Mouse (Mus musculus): Measurements from ENCODE around the gene Duox1. TPM values are rescaled to one million over a fixed set of nuclear protein-coding genes. Genes with fewer than 3 reads are reported as not detected.

Gene Duox1
- polyA plus RNA-seq, 1 experiment, result 0.10 TPM

DNA sequence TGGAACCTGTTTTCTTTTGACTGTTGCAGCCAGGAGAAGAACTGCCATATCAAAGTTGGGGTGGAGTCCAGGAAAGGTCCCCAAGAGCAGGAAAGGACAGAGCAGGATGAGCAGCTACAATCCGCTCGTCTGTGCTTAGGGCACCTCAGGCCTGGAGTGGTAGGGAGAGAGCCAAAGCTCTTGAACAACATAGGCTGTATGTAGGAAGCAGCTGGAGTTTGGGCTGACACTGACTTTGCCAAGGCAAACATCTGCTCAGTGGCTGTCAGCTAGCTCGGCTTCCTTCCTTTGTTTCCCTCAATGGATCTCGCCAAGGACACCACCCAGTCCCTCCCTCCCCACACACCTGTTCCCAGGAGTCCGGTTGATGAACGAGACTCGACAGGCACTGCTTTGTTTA lies 29.3 kb upstream of the Duox1 start:
- no peaks in the 10 kb centered on the region for H3K79me2 ChIP-seq (ENCODE audit: control insufficient read depth, insufficient read depth)
- no peak overlapping the region for H3K4me2 ChIP-seq (ENCODE audit: low read depth)
- H3K4me3 ChIP-seq, result no peak overlapping the region
- H3ac ChIP-seq (ENCODE audit: control insufficient read depth, insufficient read length), result no peak overlapping the region
- TF ChIP-seq MYOD1 (IDR thresholded peaks at IDR 0.05; ENCODE audit: control insufficient read depth in 1 of 3, insufficient read length in 2 of 3, low read depth in 2 of 3), result peak in 2 of 3 experiments; percentile 32 to 40
- TF ChIP-seq SRF (IDR thresholded peaks at IDR 0.05; ENCODE audit: control insufficient read depth, insufficient read length, low read depth), result no peak
- no peaks in the 10 kb centered on the region for H3K27me3 ChIP-seq (ENCODE audit: control insufficient read depth, insufficient read depth, insufficient read length)
- no peaks in the 10 kb centered on the region for H3K36me3 ChIP-seq (ENCODE audit: control insufficient read depth, insufficient read depth)

DNA sequence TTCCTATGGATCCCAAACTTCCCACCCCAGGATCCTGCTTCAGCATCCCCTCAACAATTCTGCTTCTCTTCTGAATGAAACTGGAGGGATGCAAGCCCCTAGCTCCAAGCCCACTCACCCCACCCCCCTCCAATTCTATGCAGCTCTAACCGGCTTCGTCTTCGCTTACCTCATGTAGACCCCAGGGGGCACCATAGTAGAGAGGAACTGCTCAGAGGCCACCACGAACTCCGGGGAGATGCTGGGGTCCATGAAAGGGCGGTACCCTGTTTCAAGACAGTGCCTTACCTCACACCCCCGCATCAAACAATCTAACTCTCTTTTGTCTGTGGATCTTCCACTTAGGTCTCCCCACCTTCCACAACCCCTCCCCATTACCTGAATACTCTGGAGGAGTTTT lies 20.6 kb upstream of the Duox1 start:
- H3K36me3 ChIP-seq (ENCODE audit: control insufficient read depth, insufficient read depth), result no peaks in the 10 kb centered on the region
- H3K4me2 ChIP-seq (ENCODE audit: low read depth), result no peak overlapping the region
- H3K4me3 ChIP-seq, result no peak overlapping the region
- H3K79me2 ChIP-seq (ENCODE audit: control insufficient read depth, insufficient read depth), result no peaks in the 10 kb centered on the region
- TF ChIP-seq TCF3 (IDR thresholded peaks at IDR 0.05; ENCODE audit: insufficient read length, low read depth) (no peak), REST (IDR thresholded peaks at IDR 0.05; ENCODE audit: insufficient read depth, insufficient read length) (no peak), CEBPB (IDR thresholded peaks at IDR 0.05; ENCODE audit: insufficient read depth, poor library complexity, severe bottlenecking) (no peak), MYOG (IDR thresholded peaks at IDR 0.05; ENCODE audit: control insufficient read depth in 1 of 3, insufficient read depth in 1 of 3, insufficient read length in 2 of 3, low read depth in 2 of 3) (no peak), POLR2AphosphoS2 (IDR thresholded peaks at IDR 0.05; ENCODE audit: insufficient read length, low read depth) (no peak), USF1 (IDR thresholded peaks at IDR 0.05; ENCODE audit: low read depth) (no peak), TCF12 (IDR thresholded peaks at IDR 0.05; ENCODE audit: insufficient read depth, poor library complexity, severe bottlenecking) (no peak), POLR2A (IDR thresholded peaks at IDR 0.05; ENCODE audit: insufficient read length, low read depth) (no peak), SRF (IDR thresholded peaks at IDR 0.05; ENCODE audit: control insufficient read depth, insufficient read length, low read depth) (no peak), MAX (IDR thresholded peaks at IDR 0.05; ENCODE audit: low read depth) (no peak), MYOD1 (IDR thresholded peaks at IDR 0.05; ENCODE audit: control insufficient read depth in 1 of 3, insufficient read length in 2 of 3, low read depth in 2 of 3) (no peak), E2F4 (IDR thresholded peaks at IDR 0.05; ENCODE audit: insufficient read depth) (no peak)
- H3K27me3 ChIP-seq (ENCODE audit: control insufficient read depth, insufficient read depth, insufficient read length), result peaks cover 13% of the 10 kb centered on the region
- no peak overlapping the region for H3ac ChIP-seq (ENCODE audit: control insufficient read depth, insufficient read length)

DNA sequence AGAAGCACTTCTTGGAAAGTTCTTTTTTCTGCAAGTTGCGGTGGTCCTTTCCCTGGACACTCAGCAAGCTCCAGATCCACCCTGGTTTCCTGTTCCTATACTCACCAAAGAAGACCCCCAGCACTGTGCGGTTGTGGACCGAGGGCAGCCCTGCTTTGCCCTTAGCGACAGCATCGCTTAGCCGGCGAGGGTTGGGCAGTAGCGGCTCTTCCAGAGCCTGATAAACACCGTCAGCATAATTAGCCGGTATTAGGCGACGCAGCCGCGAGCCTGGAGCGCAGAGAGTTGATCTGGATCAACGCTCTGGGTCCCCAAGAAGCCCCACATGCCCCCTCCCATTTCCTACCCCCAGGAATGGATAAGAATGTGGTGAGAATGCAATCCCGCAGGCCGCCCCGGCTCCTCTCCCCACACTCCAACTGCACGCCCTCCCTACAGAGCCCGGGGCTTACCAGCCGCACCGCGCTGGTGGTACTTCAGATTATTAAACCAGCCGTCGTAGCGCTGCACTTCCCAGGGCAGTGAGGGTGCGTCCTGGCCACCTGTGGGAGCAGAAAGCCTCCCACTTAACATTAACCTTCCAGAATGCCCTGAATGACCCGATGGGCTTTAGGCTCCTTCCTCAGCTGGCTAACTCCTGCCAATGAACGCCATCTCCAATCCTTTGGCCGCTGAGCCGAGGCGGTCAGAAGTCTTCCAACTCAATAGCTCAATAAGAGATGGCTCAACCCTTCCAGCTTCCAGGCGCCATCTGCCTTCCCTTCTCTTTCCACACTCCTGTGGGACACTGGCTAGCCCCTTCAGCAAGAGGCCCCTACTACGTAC lies 18.0 kb upstream of the Duox1 start:
- Histone ChIP-seq H3K27me3 (ENCODE audit: control insufficient read depth, insufficient read depth, insufficient read length) (peaks cover 13% of the 10 kb centered on the region), H3K4me3 (no peak overlapping the region)

GRCm38 (mm10) chr2:122298096-122298499 lies 17.4 kb upstream of the Duox1 start, which contains the start of gene Duox2:
Gene Duox2, minus strand, starts transcription at chr2:122298449.
- Histone ChIP-seq H3K4me2 (ENCODE audit: low read depth) (peak within 1 kb of the TSS; percentile 67), H3K4me3 (no peak within 1 kb of the TSS), H3K27me3 (ENCODE audit: control insufficient read depth, insufficient read depth, insufficient read length) (peaks cover 13% of the 10 kb centered on the region), H3K36me3 (ENCODE audit: control insufficient read depth, insufficient read depth) (no peaks in the 10 kb centered on the region), H3ac (ENCODE audit: control insufficient read depth, insufficient read length) (no peak within 1 kb of the TSS), H3K79me2 (ENCODE audit: control insufficient read depth, insufficient read depth) (no peaks in the 10 kb centered on the region)
- TF ChIP-seq MYOD1 (IDR thresholded peaks at IDR 0.05; ENCODE audit: control insufficient read depth in 1 of 3, insufficient read length in 2 of 3, low read depth in 2 of 3) (no peak), POLR2AphosphoS2 (IDR thresholded peaks at IDR 0.05; ENCODE audit: insufficient read length, low read depth) (no peak), POLR2A (IDR thresholded peaks at IDR 0.05; ENCODE audit: insufficient read length, low read depth) (no peak), CEBPB (IDR thresholded peaks at IDR 0.05; ENCODE audit: insufficient read depth, poor library complexity, severe bottlenecking) (no peak), E2F4 (IDR thresholded peaks at IDR 0.05; ENCODE audit: insufficient read depth) (no peak), TCF12 (IDR thresholded peaks at IDR 0.05; ENCODE audit: insufficient read depth, poor library complexity, severe bottlenecking) (no peak)

More for the DNA sequence above, 18.0 kb upstream of the Duox1 start:
- no peak for TF ChIP-seq MYOD1 (IDR thresholded peaks at IDR 0.05; ENCODE audit: control insufficient read depth in 1 of 3, insufficient read length in 2 of 3, low read depth in 2 of 3)
- no peak for TF ChIP-seq SRF (IDR thresholded peaks at IDR 0.05; ENCODE audit: control insufficient read depth, insufficient read length, low read depth)
- TF ChIP-seq POLR2AphosphoS2 (IDR thresholded peaks at IDR 0.05; ENCODE audit: insufficient read length, low read depth), result no peak
- TF ChIP-seq E2F4 (IDR thresholded peaks at IDR 0.05; ENCODE audit: insufficient read depth), result no peak
- no peak for TF ChIP-seq MYOG (IDR thresholded peaks at IDR 0.05; ENCODE audit: control insufficient read depth in 1 of 3, insufficient read depth in 1 of 3, insufficient read length in 2 of 3, low read depth in 2 of 3)
- no peak for TF ChIP-seq POLR2A (IDR thresholded peaks at IDR 0.05; ENCODE audit: insufficient read length, low read depth)
- no peak for TF ChIP-seq TCF12 (IDR thresholded peaks at IDR 0.05; ENCODE audit: insufficient read depth, poor library complexity, severe bottlenecking)
- TF ChIP-seq TCF3 (IDR thresholded peaks at IDR 0.05; ENCODE audit: insufficient read length, low read depth), result no peak
- no peak for TF ChIP-seq REST (IDR thresholded peaks at IDR 0.05; ENCODE audit: insufficient read depth, insufficient read length)
- no peak for TF ChIP-seq MAX (IDR thresholded peaks at IDR 0.05; ENCODE audit: low read depth)
- no peak for TF ChIP-seq USF1 (IDR thresholded peaks at IDR 0.05; ENCODE audit: low read depth)
- no peaks in the 10 kb centered on the region for H3K36me3 ChIP-seq (ENCODE audit: control insufficient read depth, insufficient read depth)
- H3ac ChIP-seq (ENCODE audit: control insufficient read depth, insufficient read length), result no peak overlapping the region
- H3K4me2 ChIP-seq (ENCODE audit: low read depth), result no peak overlapping the region
- no peaks in the 10 kb centered on the region for H3K79me2 ChIP-seq (ENCODE audit: control insufficient read depth, insufficient read depth)

All from myocyte (in vitro differentiated cells).